Mouse (Mus musculus): Measurements from ENCODE around the gene Itga6. TPM values are rescaled to one million over a fixed set of nuclear protein-coding genes. Genes with fewer than 3 reads are reported as not detected.
"Not testable (repeated sequence)": the region's sequence is repeated elsewhere in the genome, so short reads cannot be mapped to it uniquely, and the experiment has no call there.

Itga6 gene
- polyA plus RNA-seq, 1 experiment from 2014 or later: 84.8 TPM

- no peak overlapping the region for H3K27ac ChIP-seq
- 89% methylated on average over 2 of the region's 2 CpGs for WGBS (ENCODE audit: missing documents)
- no peak overlapping the region for H3K4me3 ChIP-seq (ENCODE audit: inconsistent target)
- peaks cover 10% of the 10 kb centered on the region for H3K36me3 ChIP-seq (ENCODE audit: inconsistent target)
- H3K79me2 ChIP-seq (ENCODE audit: inconsistent target): peaks cover 32% of the 10 kb centered on the region
Measured at GRCm38 (mm10) chr2:71878441-71878840, 133.0 kb downstream of the Itga6 start.

GRCm38 (mm10) chr2:71878943-71879342 lies 133.5 kb downstream of the Itga6 start:
- Histone ChIP-seq H3K79me2 (ENCODE audit: inconsistent target) (peaks cover 32% of the 10 kb centered on the region), H3K36me3 (ENCODE audit: inconsistent target) (peaks cover 10% of the 10 kb centered on the region), H3K27ac (no peak overlapping the region), H3K4me3 (ENCODE audit: inconsistent target) (no peak overlapping the region)

- Histone ChIP-seq H3K36me3 (ENCODE audit: inconsistent target) (peaks cover 21% of the 10 kb centered on the region), H3K4me3 (ENCODE audit: inconsistent target) (no peak overlapping the region), H3K79me2 (ENCODE audit: inconsistent target) (no peaks in the 10 kb centered on the region), H3K27ac (no peak overlapping the region)
- WGBS (ENCODE audit: missing documents): 95% methylated on average over 19 of the region's 19 CpGs
Measured at GRCm38 (mm10) chr2:71882914-71883651, 137.7 kb downstream of the Itga6 start.

GRCm38 (mm10) chr2:71887269-71887668 lies 141.9 kb downstream of the Itga6 start:
- H3K27ac ChIP-seq: no peak overlapping the region
- no peak overlapping the region for H3K4me3 ChIP-seq (ENCODE audit: inconsistent target)
- no peaks in the 10 kb centered on the region for H3K79me2 ChIP-seq (ENCODE audit: inconsistent target)
- H3K36me3 ChIP-seq (ENCODE audit: inconsistent target): peaks cover 36% of the 10 kb centered on the region; the same call in 1 of the 2 replicates
- 94% methylated on average over 4 of the region's 4 CpGs for WGBS (ENCODE audit: missing documents)

- H3K4me3 ChIP-seq (ENCODE audit: inconsistent target): no peak overlapping the region
- 92% methylated on average over 4 of the region's 4 CpGs for WGBS (ENCODE audit: missing documents)
- peaks cover 43% of the 10 kb centered on the region; the same call in 1 of the 2 replicates for H3K36me3 ChIP-seq (ENCODE audit: inconsistent target)
- H3K79me2 ChIP-seq (ENCODE audit: inconsistent target): no peaks in the 10 kb centered on the region
- no peak overlapping the region for H3K27ac ChIP-seq
Measured at GRCm38 (mm10) chr2:71888437-71888836, 143.0 kb downstream of the Itga6 start.

GRCm38 (mm10) chr2:71891536-71891935 lies 146.1 kb downstream of the Itga6 start:
- H3K36me3 ChIP-seq (ENCODE audit: inconsistent target): peaks cover 37% of the 10 kb centered on the region; the same call in 1 of the 2 replicates

GRCm38 (mm10) chr2:71892741-71893349 lies 147.4 kb downstream of the Itga6 start:
- no peak overlapping the region for H3K4me3 ChIP-seq (ENCODE audit: inconsistent target)
- WGBS (ENCODE audit: missing documents): 91% methylated on average over 7 of the region's 7 CpGs

More at GRCm38 (mm10) chr2:71891536-71891935, 146.1 kb downstream of the Itga6 start:
- no peak overlapping the region for H3K4me3 ChIP-seq (ENCODE audit: inconsistent target)
- no peak overlapping the region for H3K27ac ChIP-seq
- H3K79me2 ChIP-seq (ENCODE audit: inconsistent target): no peaks in the 10 kb centered on the region
- 95% methylated on average over 2 of the region's 2 CpGs for WGBS (ENCODE audit: missing documents)

GRCm38 (mm10) chr2:71895596-71896286 lies 150.3 kb downstream of the Itga6 start:
- no peaks in the 10 kb centered on the region for H3K79me2 ChIP-seq (ENCODE audit: inconsistent target)

More at GRCm38 (mm10) chr2:71892741-71893349, 147.4 kb downstream of the Itga6 start:
- no peaks in the 10 kb centered on the region for H3K79me2 ChIP-seq (ENCODE audit: inconsistent target)
- peaks cover 44% of the 10 kb centered on the region; the same call in 1 of the 2 replicates for H3K36me3 ChIP-seq (ENCODE audit: inconsistent target)
- H3K27ac ChIP-seq: no peak overlapping the region

GRCm38 (mm10) chr2:71897420-71897819 lies 152.0 kb downstream of the Itga6 start:
- H3K4me3 ChIP-seq (ENCODE audit: inconsistent target): no peak overlapping the region
- peaks cover 25% of the 10 kb centered on the region; the same call in 1 of the 2 replicates for H3K36me3 ChIP-seq (ENCODE audit: inconsistent target)
- H3K27ac ChIP-seq: no peak overlapping the region
- no peaks in the 10 kb centered on the region for H3K79me2 ChIP-seq (ENCODE audit: inconsistent target)
- WGBS (ENCODE audit: missing documents): 94% methylated on average over 12 of the region's 12 CpGs

More at GRCm38 (mm10) chr2:71895596-71896286, 150.3 kb downstream of the Itga6 start:
- 70% methylated on average over 13 of the region's 13 CpGs for WGBS (ENCODE audit: missing documents)
- H3K27ac ChIP-seq: no peak overlapping the region
- peaks cover 37% of the 10 kb centered on the region; the same call in 1 of the 2 replicates for H3K36me3 ChIP-seq (ENCODE audit: inconsistent target)
- no peak overlapping the region for H3K4me3 ChIP-seq (ENCODE audit: inconsistent target)

GRCm38 (mm10) chr2:71898335-71898856 lies 153.0 kb downstream of the Itga6 start:
- no peaks in the 10 kb centered on the region for H3K79me2 ChIP-seq (ENCODE audit: inconsistent target)
- peaks cover 20% of the 10 kb centered on the region; the same call in 1 of the 2 replicates for H3K36me3 ChIP-seq (ENCODE audit: inconsistent target)
- no peak overlapping the region for H3K27ac ChIP-seq
- WGBS (ENCODE audit: missing documents): 53% methylated on average over 7 of the region's 8 CpGs
- H3K4me3 ChIP-seq (ENCODE audit: inconsistent target): no peak overlapping the region

- 93% methylated on average over 15 of the region's 15 CpGs for WGBS (ENCODE audit: missing documents)
Measured at GRCm38 (mm10) chr2:71899886-71900285, 154.5 kb downstream of the Itga6 start.

GRCm38 (mm10) chr2:71905154-71905553 lies 159.7 kb downstream of the Itga6 start:
- WGBS (ENCODE audit: missing documents): 80% methylated on average over 7 of the region's 7 CpGs
- Histone ChIP-seq H3K36me3 (ENCODE audit: inconsistent target) (peaks cover 3% of the 10 kb centered on the region; the same call in 1 of the 2 replicates), H3K79me2 (ENCODE audit: inconsistent target) (no peaks in the 10 kb centered on the region), H3K4me3 (ENCODE audit: inconsistent target) (no peak overlapping the region), H3K27ac (no peak overlapping the region)

More at GRCm38 (mm10) chr2:71899886-71900285, 154.5 kb downstream of the Itga6 start:
- Histone ChIP-seq H3K4me3 (ENCODE audit: inconsistent target) (no peak overlapping the region), H3K79me2 (ENCODE audit: inconsistent target) (no peaks in the 10 kb centered on the region), H3K36me3 (ENCODE audit: inconsistent target) (peaks cover 20% of the 10 kb centered on the region; the same call in 1 of the 2 replicates), H3K27ac (no peak overlapping the region)

GRCm38 (mm10) chr2:71906356-71906755 lies 160.9 kb downstream of the Itga6 start:
- H3K4me3 ChIP-seq (ENCODE audit: inconsistent target); H3K36me3 ChIP-seq (ENCODE audit: inconsistent target); H3K79me2 ChIP-seq (ENCODE audit: inconsistent target); H3K27ac ChIP-seq: not testable (repeated sequence)
- WGBS (ENCODE audit: missing documents): 89% methylated on average over 8 of the region's 8 CpGs

All from macrophage (primary cell).